Mouse (Mus musculus) heart, adult 18-20 months (tissue): Measurements from ENCODE around the gene Tead3. TPM values are rescaled to one million over a fixed set of nuclear protein-coding genes. Genes with fewer than 3 reads are reported as not detected.
A peak's percentile ranks its signal among the peaks of the same experiment; 100 is the strongest.
"Not testable (repeated sequence)": the region's sequence is repeated elsewhere in the genome, so short reads cannot be mapped to it uniquely, and the experiment has no call there.

Source experiments
- DNase-seq, 2 experiments: peaks; one replicate each; pipeline ENCODE4 v3.0.0; 2021 to 2022; ENCODE audit warnings: mixed read lengths in 1 of 2
- total RNA-seq, 2 experiments: library from RNA; stranded (reverse); gene quantifications; 2 replicates each; pipeline ENCODE4 v1.2.3; 2021

Tead3 gene
- total RNA-seq, 2 experiments from 2014 or later: 12.0 to 13.3 TPM

DNA sequence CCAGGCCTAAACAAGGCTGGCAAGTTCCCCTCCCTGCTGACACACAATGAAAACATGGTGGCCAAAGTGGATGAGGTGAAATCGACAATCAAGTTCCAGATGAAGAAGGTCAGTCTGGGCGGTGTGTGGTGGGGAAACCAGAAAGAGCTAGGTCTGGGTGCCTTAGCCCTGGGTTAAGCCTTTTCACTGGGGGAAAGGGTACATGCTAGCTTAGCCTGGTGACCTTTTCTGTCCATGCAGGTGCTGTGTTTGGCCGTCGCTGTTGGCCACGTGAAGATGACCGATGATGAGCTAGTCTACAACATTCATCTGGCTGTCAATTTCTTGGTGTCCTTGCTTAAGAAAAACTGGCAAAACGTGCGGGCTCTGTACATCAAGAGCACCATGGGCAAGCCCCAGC, 20.0 kb downstream of the Tead3 start:
- not testable (repeated sequence) for DNase-seq

DNA sequence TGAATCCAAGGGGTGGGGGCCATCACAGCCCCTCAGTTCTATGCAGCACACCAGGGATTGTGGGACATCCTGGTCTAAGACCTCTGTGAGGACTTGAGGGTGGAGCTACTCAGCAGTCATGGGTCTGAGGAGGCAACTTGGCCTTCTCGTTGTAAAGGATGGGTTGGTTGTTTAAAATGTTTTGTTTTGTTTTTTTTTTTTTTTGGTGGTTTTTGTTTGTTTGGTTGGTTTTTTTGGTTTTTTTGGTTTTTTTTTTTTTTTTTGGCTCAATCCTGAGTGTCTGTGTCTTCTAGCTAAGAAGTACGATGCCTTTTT, 20.4 kb downstream of the Tead3 start:
- DNase-seq: no peak

DNA sequence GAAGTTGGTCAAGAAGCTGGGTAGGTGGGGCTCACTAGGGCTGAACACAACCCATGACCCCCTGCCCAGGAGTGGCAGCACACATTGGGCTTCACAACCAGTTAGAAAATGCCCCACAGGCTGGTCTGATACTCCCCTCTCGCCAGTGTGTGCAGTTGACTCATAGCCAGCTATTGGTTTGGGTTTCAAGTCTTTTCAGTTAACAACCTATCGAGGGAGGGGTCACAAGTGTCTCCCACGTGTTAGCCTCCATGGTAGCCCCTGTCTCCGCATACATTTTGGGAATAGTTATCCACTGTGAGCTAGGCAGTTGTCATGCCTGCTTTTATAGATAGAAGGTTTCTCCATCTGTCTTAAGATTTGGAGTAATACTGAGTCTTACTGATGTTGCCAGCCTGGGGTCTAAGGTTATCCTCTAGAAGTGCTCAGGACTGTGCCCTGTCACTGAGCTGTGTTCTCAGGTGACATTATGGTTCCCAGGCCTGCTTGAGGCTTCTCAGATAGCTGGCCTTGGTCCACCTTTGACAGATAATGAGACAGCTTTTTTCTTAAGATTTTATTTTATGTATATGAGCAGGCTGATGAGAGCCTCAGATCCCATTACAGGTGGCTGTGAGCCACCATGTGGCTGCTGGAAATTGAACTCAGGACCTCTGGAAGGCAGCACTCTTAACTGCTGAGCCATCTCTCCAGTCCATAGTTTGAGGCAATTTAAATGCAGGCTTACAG, 20.9 kb downstream of the Tead3 start:
- DNase-seq: no peak

DNA sequence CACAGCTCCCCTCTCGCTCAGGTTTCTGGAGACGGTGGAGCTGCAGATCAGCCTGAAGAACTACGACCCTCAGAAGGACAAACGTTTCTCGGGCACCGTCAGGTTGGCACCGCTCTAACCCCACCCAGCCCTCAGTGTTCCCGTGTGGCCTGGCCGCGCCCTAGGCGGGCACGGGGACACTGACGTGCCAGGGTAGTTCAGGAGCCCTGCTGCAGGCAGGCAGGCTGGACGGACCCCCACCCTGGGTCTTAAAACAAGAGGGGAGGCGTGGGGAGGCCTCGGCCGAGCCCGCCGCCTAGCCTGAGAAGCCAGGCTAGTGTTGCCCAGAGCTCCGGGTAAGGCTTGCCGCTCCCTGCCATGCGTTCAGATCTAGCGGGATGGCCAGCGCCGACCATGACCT, 21.7 kb downstream of the Tead3 start:
- no peak for DNase-seq

DNA sequence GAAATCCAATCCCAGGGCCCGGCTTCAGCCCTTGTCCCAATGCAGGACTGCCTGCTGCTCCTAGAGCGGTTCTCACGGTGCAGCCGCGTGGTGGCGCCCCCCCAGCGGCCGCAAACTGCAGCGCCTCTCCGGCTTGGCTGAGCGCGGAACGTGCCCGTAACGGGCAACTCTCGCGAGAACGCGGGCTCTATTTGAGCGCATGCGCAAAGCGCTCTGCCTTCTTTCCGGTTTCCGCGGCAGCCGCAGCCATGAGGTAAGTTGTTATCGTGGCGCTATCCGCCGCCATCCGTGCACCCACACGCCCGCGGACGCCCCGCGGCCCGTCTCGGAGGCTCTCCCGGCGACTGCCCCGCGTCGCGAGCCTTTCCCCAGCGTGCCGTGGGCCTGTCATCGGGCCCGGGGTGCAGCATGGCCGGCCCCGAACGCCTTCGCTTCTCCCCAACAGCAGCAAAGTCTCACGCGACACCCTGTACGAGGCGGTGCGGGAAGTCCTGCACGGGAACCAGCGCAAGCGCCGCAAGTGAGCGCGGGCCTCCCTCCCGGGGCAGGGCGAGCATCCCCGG, 22.2 kb downstream of the Tead3 start, which contains the start of gene Rpl10a:
Gene Rpl10a (plus strand): TSS at position 106 of the 563 bp plus-strand sequence.
- DNase-seq: peak; percentile 97 to 99

DNA sequence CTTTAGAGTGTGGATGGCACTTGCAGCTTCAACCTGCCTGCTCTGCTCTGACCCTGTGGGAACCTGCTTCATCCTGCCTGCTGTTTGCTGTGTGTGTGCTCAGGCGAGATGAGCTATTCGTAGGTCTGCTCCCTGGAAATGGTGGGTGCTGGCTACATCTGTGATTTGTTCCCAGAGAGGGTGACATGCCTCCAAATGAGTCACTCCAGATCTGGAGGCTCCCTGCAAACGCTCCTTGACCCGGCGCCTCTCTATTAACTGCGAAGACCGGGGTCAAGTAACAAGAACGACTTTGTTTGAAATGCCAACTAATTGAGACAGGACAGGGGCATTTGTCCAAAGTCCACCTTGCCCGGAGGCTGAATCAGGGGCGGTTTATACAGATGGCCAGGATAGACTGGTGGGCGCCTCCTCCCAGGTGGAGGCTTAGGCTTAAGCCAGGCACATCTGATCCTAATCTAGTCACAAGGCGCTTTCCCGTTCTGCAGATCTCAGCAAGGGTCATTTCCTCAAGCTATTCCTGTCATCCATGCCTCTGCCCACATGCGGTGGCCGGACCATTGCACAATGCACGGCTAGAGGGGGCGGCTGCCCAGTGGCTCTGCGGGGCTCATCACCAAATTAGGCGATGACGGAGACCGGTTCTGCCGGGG, 22.8 kb downstream of the Tead3 start:
- DNase-seq: no peak

DNA sequence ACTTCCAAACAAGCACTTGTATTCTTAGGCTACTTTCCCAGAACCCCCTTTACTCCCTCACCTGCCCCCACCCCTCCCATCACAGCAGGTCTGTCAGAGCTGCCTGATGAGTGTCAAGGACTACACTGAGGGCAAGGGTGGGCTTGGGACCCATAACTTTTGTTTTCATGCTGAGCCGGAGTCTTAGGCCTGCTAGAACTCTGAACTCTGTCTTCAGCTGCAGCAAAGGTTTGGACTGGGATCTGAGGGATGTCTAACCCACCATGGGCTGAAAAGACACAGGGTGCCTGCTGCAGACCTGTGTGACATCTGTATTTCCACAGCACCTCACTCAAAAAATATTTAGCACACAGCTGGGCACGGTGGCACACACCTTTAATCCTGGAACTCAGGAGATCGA, 23.7 kb downstream of the Tead3 start:
- no peak for DNase-seq

DNA sequence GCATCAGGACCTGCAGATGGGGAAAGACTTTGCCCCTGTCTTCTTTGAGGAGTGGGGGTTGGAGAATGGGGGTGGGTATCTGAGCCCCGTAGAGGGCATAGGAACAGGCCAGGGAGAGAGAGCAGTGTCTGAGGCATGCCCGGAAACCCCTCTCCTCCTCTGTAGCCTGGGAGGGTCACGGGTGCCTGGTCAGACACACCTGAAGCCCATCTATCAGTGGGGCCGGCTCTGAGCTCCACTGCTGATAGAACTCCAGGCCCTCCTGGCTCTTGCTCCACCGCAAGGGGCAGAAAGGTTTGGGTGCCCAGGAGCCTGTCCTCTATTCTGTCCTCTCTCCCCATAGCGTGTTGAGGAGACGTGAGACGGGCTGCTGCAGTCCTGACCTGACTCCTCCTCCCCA, 24.9 kb downstream of the Tead3 start:
- DNase-seq: no peak

DNA sequence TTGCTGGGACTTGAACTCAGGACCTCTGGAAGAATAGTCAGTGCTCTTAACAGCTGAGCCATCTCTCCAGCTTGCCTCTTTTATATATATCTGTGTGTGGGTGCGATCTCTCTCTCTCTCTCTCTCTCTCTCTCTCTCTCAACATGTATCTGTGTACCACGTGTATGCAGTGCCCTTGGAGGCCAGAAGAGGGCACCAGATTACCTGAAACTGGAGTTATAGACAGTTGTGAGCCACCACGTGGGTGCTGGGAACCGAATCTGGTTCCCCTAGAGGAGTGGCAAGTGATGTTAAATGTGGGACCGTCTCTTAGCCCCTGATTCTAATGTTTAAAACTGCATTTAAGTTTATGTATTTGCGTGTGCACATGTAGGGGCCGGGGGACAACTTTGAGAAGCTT, 26.2 kb downstream of the Tead3 start:
- not testable (repeated sequence) for DNase-seq

DNA sequence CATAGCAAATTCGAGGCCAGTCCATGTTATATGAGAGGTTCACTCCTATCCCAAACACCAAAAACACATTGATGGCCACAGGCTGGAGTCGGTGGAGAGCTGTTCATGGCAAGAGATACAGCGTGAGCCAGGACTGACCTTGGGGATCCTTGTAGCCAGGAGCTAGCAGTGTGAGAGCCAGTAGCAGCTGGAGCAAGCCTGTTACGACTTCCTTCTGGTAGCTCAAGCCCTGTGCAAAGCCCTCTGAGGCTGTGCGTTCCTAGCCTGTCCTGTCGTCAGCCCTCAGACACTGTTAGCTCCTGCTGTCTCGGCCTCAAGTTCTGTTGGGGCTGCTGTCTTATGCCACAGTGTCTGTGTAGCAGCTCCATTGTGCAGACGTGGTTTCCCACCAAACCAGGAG, 26.8 kb downstream of the Tead3 start:
- DNase-seq: no peak

DNA sequence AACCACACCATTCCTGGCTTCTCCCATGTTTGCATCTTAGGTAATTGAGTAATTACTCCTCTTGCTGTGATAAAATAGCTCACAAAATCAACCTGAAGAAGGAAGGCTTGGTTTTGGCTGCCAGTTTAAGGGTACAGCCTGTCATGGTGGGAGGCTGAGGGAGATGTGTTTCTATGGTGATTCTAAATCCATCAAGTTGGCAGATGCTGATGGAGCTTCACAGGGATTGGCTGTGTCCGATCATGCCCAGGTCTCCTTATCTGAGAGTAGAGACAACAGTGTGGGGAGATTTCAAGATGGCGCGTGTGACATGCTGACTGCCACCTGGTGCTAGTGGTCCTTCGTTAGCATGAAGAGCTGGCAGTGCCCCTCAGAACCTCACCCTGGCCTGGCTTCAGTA, 28.9 kb downstream of the Tead3 start:
- DNase-seq: no peak

DNA sequence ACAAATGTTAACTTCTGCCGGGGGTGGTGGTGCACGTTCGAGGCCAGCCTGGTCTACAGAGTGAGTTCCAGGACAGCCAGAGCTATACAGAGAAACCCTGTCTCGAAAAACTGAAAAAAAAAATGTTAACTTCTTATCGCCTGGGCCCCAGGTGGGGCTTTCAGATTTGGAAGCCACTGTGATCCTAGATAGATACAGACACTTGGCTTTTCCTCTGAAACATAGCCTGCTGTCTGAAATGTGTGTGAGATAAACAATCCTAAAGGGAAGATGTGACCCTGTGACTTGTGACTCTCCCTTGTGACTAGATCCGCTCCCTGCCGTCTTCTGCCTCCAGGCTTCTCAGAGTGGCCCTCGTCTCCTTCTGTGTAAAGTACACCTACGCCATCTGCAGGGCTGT, 32.9 kb downstream of the Tead3 start:
- no peak for DNase-seq

DNA sequence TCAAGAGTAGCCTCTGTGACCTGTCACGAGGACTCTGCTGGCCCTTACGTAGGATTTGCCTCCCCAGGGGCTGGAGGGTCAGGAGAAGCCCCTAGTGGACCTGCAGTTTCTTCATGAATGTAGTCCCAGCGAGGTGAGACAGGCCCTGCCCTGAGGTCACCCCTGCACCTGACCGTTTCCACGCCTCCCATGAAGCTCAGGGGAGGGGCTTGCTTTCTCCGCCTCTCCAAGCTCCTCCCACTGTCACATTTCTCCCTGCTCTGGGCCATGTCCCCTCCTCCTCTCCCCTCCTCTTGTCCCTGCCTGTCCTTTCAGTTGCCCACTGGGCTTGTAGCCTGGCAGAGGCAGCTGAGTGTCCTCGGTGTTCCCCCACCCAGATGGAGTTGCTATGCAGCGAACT, 33.5 kb downstream of the Tead3 start:
- DNase-seq: no peak

DNA sequence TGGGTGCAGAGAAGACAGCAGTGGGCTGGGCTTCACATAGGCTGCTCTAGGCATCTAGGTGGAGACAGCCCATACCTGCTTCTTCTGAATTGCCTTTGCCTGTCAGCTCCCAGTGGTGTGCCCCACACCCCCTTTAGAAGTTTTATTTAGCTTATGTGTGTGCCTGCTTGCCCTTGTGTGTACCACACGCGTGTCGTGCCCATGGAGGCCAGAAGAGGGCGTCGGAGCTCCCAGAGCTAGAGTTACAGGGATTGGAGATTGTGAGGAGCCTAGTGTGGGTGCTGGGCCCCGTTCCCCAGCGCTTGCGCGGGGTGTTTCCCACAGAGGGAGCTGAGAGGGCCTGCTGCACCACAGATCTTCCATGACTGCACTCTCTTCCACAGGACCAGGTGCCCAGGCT, 34.1 kb downstream of the Tead3 start:
- no peak for DNase-seq

DNA sequence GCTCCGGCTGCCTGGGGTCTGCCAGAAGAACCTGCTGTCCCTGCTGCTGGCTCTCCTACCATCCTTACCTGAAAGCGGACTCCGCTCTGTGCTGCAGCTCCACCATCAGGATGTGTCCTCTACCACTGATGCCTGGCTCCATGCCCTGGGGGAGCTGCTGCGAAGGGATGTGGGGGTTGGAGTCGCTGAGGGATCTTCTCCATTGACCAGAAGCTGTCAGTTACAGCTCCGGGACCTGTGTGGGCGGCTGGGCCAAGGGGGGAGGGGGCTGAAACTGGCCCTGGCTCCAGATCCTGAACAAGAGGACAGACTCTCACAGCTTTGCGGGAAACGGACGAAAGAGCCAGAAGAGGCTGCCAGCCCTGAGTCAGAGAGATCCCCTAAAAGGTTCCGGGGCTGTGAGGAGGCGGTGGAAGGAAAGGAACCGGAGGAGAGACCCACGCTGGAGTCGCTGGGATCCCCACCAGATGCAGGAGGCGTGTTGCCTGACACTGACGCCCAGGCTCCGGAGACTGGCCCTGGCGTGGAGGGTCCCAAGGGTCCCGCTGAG, 34.9 kb downstream of the Tead3 start:
- no peak for DNase-seq

DNA sequence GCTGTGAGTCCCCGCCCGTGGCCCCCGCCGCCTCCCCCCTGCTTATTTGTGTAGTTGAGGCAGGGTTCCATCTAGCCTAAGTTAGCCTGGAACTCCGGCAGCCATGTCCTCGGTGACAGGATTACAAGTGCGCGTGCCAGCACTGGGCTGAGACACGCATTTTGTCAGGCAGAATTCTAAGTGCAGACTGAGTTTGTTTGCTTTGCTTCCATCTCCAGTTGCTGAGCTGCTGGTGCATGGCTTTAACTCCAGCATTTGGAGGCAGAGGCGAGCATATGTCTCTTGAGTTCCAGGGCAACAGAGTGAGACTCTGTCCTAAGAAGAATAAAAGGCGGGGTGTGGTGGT, 36.8 kb downstream of the Tead3 start:
- DNase-seq: peak in 1 of 2 experiments; percentile 48

DNA sequence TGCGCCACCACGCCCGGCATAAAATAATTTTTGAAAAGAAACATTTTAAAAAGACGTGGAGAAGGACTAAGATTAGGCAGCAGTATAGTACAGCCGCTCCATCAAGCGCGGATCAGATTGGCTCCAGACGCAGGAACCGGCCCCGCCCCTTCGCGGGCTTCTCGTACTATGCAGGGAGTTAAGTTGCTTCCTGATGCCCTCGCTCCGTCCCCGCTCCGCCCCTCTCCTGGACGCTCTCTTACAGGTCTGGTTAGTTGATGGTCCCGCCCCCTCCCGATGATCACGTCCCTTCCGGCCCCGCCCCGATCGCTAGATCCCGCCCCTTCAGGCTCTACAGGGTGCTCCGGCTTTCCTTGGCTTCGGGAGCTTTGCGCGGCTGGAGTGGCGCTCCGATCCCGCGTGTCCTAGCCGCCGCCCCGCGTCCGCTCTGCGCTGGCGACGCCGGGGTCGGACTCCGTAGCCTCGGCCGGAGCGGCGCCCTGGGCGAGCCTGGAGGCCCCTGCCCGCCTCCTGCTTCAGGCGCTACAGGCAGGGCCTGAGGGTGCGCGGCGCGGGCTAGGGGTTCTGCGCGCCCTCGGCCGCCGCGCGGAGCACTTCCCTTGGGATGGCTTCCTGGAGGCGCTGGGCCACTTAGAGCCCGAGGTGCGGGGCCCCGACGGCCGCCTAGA, 37.3 kb downstream of the Tead3 start, which contains the start of gene Fance:
Gene Fance (plus strand): TSS at position 308 of the 668 bp plus-strand sequence.
- DNase-seq: peak; percentile 97 to 98

DNA sequence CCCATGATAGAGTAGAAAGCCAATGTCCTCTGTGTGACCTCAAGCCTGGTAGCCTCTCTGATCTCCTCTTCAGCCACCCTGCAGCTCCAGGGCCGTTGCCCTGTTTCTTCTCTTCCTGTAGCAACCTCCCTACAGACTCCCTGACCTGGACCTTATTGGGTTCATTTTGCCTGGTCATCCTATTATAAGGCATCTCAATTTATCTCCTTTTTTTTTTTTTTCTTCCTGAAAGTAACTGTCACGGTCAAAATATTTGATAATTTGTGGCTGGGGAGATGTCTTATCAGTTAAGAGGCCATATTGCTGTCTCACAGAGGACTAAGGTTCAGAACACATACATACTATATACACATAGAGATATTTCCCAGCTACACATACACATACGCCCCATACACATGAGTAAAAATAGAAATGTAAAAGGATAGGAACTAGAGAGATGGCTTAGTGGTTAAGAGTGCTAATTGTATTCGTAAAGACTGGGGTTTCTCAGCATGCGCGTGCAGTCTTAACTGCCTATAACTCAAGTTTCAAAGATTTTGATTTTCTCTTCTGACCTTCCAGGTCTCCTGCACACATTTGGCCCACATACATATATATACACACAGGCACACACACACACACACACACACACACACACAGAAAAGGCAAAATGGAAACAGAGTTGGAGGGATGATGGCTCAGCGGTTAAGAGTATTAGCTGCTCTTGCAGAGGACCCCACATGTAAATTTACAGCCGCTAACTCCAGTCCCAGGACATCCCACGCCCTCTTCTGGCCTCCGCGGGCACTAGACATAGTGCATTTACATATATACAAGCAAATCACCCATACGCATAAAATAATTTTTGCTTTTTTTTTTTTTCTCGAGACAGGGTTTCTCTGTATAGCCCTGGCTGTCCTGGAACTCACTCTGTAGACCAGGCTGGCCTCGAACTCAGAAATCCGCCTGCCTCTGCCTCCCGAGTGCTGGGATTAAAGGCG, 38.1 kb downstream of the Tead3 start:
- DNase-seq: peak; percentile 36 to 54

DNA sequence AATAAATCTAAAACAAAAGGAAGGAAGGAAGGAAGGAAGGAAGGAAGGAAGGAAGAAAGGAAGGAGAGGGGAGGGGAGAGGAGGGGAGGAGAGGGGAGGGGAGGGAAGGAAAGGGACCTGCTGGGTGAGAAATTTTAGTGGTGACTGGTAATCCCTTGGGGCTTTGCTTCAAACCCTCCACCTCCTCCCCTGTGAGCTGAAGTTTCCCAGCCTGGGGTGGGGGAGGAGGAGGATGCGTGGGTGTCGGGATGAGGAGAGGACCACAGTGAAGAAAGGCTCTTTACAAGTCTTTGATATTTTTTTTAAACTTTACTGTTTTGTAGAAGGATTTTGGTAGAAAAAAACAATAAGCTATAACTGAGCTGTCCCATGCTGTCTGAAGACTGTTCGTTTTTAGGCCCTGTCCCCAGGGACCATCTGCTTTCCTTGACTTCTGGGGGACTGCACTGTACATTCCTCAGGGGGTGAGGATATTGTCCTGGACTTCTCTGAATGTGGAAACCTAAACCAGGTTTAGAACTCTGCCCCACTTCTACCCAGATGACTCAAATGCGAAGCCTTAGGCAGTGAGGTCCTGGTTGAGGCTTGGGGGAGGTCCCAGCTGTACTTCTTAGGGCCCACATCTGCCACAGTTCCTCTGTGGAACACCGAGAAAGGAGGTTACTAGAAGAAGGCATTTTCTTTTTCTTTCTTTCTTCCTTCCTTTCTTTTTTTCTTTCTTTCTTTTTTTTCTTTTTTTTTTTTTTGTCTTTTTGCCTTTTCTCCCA, 39.1 kb downstream of the Tead3 start:
- no peak for DNase-seq

DNA sequence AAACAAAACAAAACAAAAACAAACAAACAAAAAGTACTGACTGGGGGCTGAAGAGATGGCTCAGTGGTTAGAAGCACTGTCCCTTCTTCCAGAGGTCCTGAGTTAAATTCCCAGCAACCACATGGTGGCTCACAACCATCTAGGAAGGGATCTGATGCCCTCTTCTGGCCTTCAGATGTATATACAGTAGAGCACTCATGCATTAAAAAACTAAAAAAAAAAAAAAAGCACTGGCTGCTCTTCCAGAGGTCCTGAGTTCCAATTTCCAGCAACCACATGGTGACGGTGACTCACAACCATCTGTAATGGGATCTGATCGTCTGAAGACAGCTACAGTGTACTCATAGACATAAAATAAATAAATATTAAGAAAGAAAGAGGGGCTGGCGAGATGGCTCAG, 39.8 kb downstream of the Tead3 start:
- no peak for DNase-seq
